Mouse (Mus musculus) cerebral cortex, adult 2 months (tissue): ENCODE results near the gene Galnt6.

ENCODE experiments used
- WGBS: fragments of 180-500 bp; shearing (Covaris S2); methylation state at CpG from one replicate; pipeline ENCODE4 v1.1.7; 2018; 5-methylcytosine and 5-hydroxymethylcytosine counted together

Galnt6 gene

GRCm38 (mm10) chr15:100685255-100685654, 43.9 kb downstream of the Galnt6 start:
- WGBS, result 46% methylated on average over 13 of the region's 13 CpGs

GRCm38 (mm10) chr15:100684450-100684849, 44.7 kb downstream of the Galnt6 start:
- WGBS, result 73% methylated on average over 10 of the region's 10 CpGs

- WGBS, result 44% methylated on average over 2 of the region's 2 CpGs
Observed at GRCm38 (mm10) chr15:100683041-100683440, 46.1 kb downstream of the Galnt6 start.

GRCm38 (mm10) chr15:100681770-100682169, 47.4 kb downstream of the Galnt6 start:
- 57% methylated on average over 7 of the region's 7 CpGs for WGBS

GRCm38 (mm10) chr15:100680381-100680780, 48.8 kb downstream of the Galnt6 start:
- 65% methylated on average over 3 of the region's 3 CpGs for WGBS

- 91% methylated on average over 14 of the region's 14 CpGs for WGBS
Observed at GRCm38 (mm10) chr15:100679005-100679404, 50.2 kb downstream of the Galnt6 start.

- 80% methylated on average over 12 of the region's 12 CpGs for WGBS
Observed at GRCm38 (mm10) chr15:100678581-100678980, 50.6 kb downstream of the Galnt6 start.

- WGBS, result 75% methylated on average over 8 of the region's 8 CpGs
Observed at GRCm38 (mm10) chr15:100677675-100678074, 51.5 kb downstream of the Galnt6 start.

GRCm38 (mm10) chr15:100676521-100676920, 52.7 kb downstream of the Galnt6 start:
- WGBS, result 90% methylated on average over 1 of the region's 1 CpGs

- 56% methylated on average over 3 of the region's 3 CpGs for WGBS
Observed at GRCm38 (mm10) chr15:100675486-100675885, 53.7 kb downstream of the Galnt6 start.

- WGBS, result 88% methylated on average over 10 of the region's 10 CpGs
Observed at GRCm38 (mm10) chr15:100674566-100674965, 54.6 kb downstream of the Galnt6 start.

- 67% methylated on average over 12 of the region's 12 CpGs for WGBS
Observed at GRCm38 (mm10) chr15:100673585-100674391, 55.4 kb downstream of the Galnt6 start.

GRCm38 (mm10) chr15:100670833-100671232, 58.3 kb downstream of the Galnt6 start:
- 62% methylated on average over 5 of the region's 5 CpGs for WGBS

- WGBS, result 78% methylated on average over 8 of the region's 8 CpGs
Observed at GRCm38 (mm10) chr15:100670004-100670403, 59.2 kb downstream of the Galnt6 start.

GRCm38 (mm10) chr15:100669337-100669736, 59.8 kb downstream of the Galnt6 start, which contains the start of gene Bin2:
TSS of gene Bin2 (minus strand) at chr15:100669553.
- WGBS, result 81% methylated on average over 20 of the region's 20 CpGs

- WGBS, result 89% methylated on average over 5 of the region's 5 CpGs
Observed at GRCm38 (mm10) chr15:100667871-100668545, 61.2 kb downstream of the Galnt6 start.

GRCm38 (mm10) chr15:100667420-100667819, 61.8 kb downstream of the Galnt6 start:
- 82% methylated on average over 6 of the region's 6 CpGs for WGBS

- WGBS, result 71% methylated on average over 12 of the region's 12 CpGs
Observed at GRCm38 (mm10) chr15:100666851-100667250, 62.3 kb downstream of the Galnt6 start.

- WGBS, result 37% methylated on average over 7 of the region's 7 CpGs
Observed at GRCm38 (mm10) chr15:100666219-100666696, 62.9 kb downstream of the Galnt6 start.

GRCm38 (mm10) chr15:100665411-100666218, 63.6 kb downstream of the Galnt6 start:
- 54% methylated on average over 9 of the region's 9 CpGs for WGBS

- WGBS, result 80% methylated on average over 9 of the region's 9 CpGs
Observed at GRCm38 (mm10) chr15:100664813-100665274, 64.3 kb downstream of the Galnt6 start.

GRCm38 (mm10) chr15:100660805-100661204, 68.4 kb downstream of the Galnt6 start:
- WGBS, result 81% methylated on average over 5 of the region's 5 CpGs
